In genomic region chr14:44077785-44078341, GRCm38 (mm10) we compare ENCODE assay signal across 32 mouse cellular contexts. TPM values are rescaled to one million over a fixed set of nuclear protein-coding genes. Genes with fewer than 3 reads are reported as not detected.
A peak's percentile ranks its signal among the peaks of the same experiment; 100 is the strongest.
DNase-seq lines count a peak whose midpoint lies in the region; ATAC-seq and TF ChIP-seq lines count a peak whose summit lies in the region.
"Not testable (repeated sequence)": the region's sequence is repeated elsewhere in the genome, so short reads cannot be mapped to it uniquely, and the experiment has no call there.
"Had no signal": no experiment of that assay in that cellular context is flagged by ENCODE, and none has a peak within 500 bp of the region (broad histone marks: within the 10 kb centered on the region; RNA-seq: fewer than 3 reads in every experiment).

No protein-coding gene starts in this region.

- ATAC-seq in intestine, embryonic 16.5 days, result peak; percentile 95
- ATAC-seq in lung, embryonic 16.5 days (ENCODE audit: low read depth), result 0 out of 2 replicates have a peak, but pooled peaks have one; percentile 45
- ATAC-seq in megakaryocyte, adult 5-6 weeks (ENCODE audit: poor library complexity, severe bottlenecking), result peak; percentile 69

- not testable (repeated sequence) for H3K36me3 ChIP-seq in intestine, embryonic 16.5 days (ENCODE audit: control insufficient read depth, insufficient read depth, low read length); liver, adult 2 months (ENCODE audit: control insufficient read depth, insufficient read depth, low read length); lung, embryonic 16.5 days (ENCODE audit: control insufficient read depth, insufficient read depth, low read length)

- not testable (repeated sequence) for H3K9me3 ChIP-seq in intestine, embryonic 16.5 days (ENCODE audit: control insufficient read depth, low read length); lung, embryonic 16.5 days (ENCODE audit: control insufficient read depth, low read length)

- not testable (repeated sequence) for H3K4me1 ChIP-seq in intestine, embryonic 16.5 days (ENCODE audit: control insufficient read depth, insufficient read depth, low read length); liver, adult 2 months (ENCODE audit: control insufficient read depth, insufficient read depth, low read length); lung, embryonic 16.5 days (replicated peaks; ENCODE audit: control insufficient read depth, insufficient read depth, low read length)

- DNase-seq in adrenal gland, adult 2 months, result peak; percentile 1
- DNase-seq in gastrocnemius, adult 2 months, result peak; percentile 19
- DNase-seq in kidney, adult 8-10 months, result peak; percentile 4 to 32
- DNase-seq in liver, adult 2 months (ENCODE audit: extremely low read depth, low read depth, low spot score), result peak; percentile 20

- H3K4me3 ChIP-seq in gastrocnemius, adult 2 months; intestine, embryonic 16.5 days (ENCODE audit: low read length); liver, adult 2 months (ENCODE audit: insufficient read depth, low read depth, low read length); lung, embryonic 16.5 days (ENCODE audit: low read length): not testable (repeated sequence)

- intact Hi-C loops in gastrocnemius, adult 2 months (cut with DNase I), result not testable (repeated sequence)

- H3K27me3 ChIP-seq in intestine, embryonic 16.5 days (replicated peaks; ENCODE audit: control insufficient read depth, insufficient read depth, low read length); liver, adult 2 months (ENCODE audit: control insufficient read depth, insufficient read depth, low read length); lung, embryonic 16.5 days (ENCODE audit: control insufficient read depth, insufficient read depth, low read depth, low read length): not testable (repeated sequence)

- not testable (repeated sequence) for TF ChIP-seq CTCF in gastrocnemius, adult 2 months (IDR thresholded peaks at IDR 0.05); liver, adult 2 months (IDR thresholded peaks at IDR 0.05; ENCODE audit: low read depth, low read length)

- H3K27ac ChIP-seq in gastrocnemius, adult 2 months; intestine, embryonic 16.5 days (ENCODE audit: low read length); liver, adult 2 months (replicated peaks; ENCODE audit: insufficient read depth, low read depth, low read length); lung, embryonic 16.5 days (ENCODE audit: low read length): not testable (repeated sequence)

- WGBS in intestine, embryonic 16.5 days, result 69% methylated on average over 4 of the region's 5 CpGs
- 36% methylated on average over 5 of the region's 5 CpGs for WGBS in liver, adult 2 months
- WGBS in lung, embryonic 16.5 days, result 48% methylated on average over 5 of the region's 5 CpGs

- H3K79me2 ChIP-seq in liver, adult 2 months (ENCODE audit: control insufficient read depth, insufficient read depth, low read length), result not testable (repeated sequence)

- not testable (repeated sequence) for H3K4me2 ChIP-seq in intestine, embryonic 16.5 days (ENCODE audit: low read depth, low read length); lung, embryonic 16.5 days (ENCODE audit: low read depth, low read length)

- TF ChIP-seq POLR2A in liver, adult 2 months (IDR thresholded peaks at IDR 0.05; ENCODE audit: extremely low read depth, insufficient read depth, low read length), result not testable (repeated sequence)

- H3K9ac ChIP-seq in intestine, embryonic 16.5 days (ENCODE audit: low read depth, low read length); liver, adult 2 months (ENCODE audit: low read depth, low read length); lung, embryonic 16.5 days (ENCODE audit: low read length): not testable (repeated sequence)

RNA-seq across cellular contexts. Expression of gene Ear2, which starts 24.6 kb away (rescaled TPM):
- total RNA-seq in adrenal gland, adult 2 months (2021), result 1 to 10 TPM; 1.7 to 5.1 TPM
- polyA plus RNA-seq in adrenal gland, adult 2 months (2012; rRNA removed), result 7.5 and 8.8 TPM in 2 replicates
- 1 to 10 TPM in 1 of 2 experiments, not detected in 1; 1.0 TPM for total RNA-seq in gastrocnemius, adult 2 months (2021)
- 0.71 and 0.86 TPM in 2 replicates for polyA plus RNA-seq in intestine, embryonic 16.5 days (2015; fragmentation: Nextera tagmentation; extraction: Ambion mirVana)
- 7.0 and 9.2 TPM in 2 replicates for total RNA-seq in liver, adult 2 months (2014; rRNA removed)
- polyA plus RNA-seq in liver, adult 2 months (2012; rRNA removed), result 4.1 and 11.5 TPM in 2 replicates
- 7.5 and 12.8 TPM in 2 replicates for polyA plus RNA-seq in lung, embryonic 16.5 days (2015; fragmentation: Nextera tagmentation; extraction: Ambion mirVana)
- 323 and 334 TPM in 2 replicates for total RNA-seq in megakaryocyte, adult 5-6 weeks (2015)
- total RNA-seq in megakaryocyte, adult 5-6 weeks (2017), result 586 and 674 TPM in 2 replicates
- total RNA-seq: hindbrain, postnatal 0 days; layer of hippocampus, adult 2 months; layer of hippocampus, postnatal 14 days; left cerebral cortex, adult 2 months; left cerebral cortex, postnatal 25 days; MEL; midbrain, postnatal 0 days had no signal
- polyA plus RNA-seq: embryonic facial prominence, embryonic 12.5 days; forebrain, embryonic 11.5 days; forebrain, embryonic 16.5 days; heart, embryonic 11.5 days; hindbrain, embryonic 12.5 days; hindbrain, postnatal 0 days; kidney, embryonic 14.5 days; limb, embryonic 12.5 days; midbrain, embryonic 12.5 days; midbrain, postnatal 0 days; neural tube, embryonic 13.5 days; Patski had no signal

RNA-seq across cellular contexts. Expression of gene Gm3327, which starts 45.8 kb away (rescaled TPM):
- not detected for total RNA-seq in adrenal gland, adult 2 months (2021)
- not detected in 2 replicates for polyA plus RNA-seq in adrenal gland, adult 2 months (2012; rRNA removed)
- total RNA-seq in gastrocnemius, adult 2 months (2021), result not detected
- polyA plus RNA-seq in intestine, embryonic 16.5 days (2015; fragmentation: Nextera tagmentation; extraction: Ambion mirVana), result not detected in 2 replicates
- not detected in 2 replicates for total RNA-seq in liver, adult 2 months (2014; rRNA removed)
- polyA plus RNA-seq in liver, adult 2 months (2012; rRNA removed), result not detected in 2 replicates
- not detected in 2 replicates for polyA plus RNA-seq in lung, embryonic 16.5 days (2015; fragmentation: Nextera tagmentation; extraction: Ambion mirVana)
- not detected in 2 replicates for total RNA-seq in megakaryocyte, adult 5-6 weeks (2015)
- total RNA-seq in megakaryocyte, adult 5-6 weeks (2017), result not detected in 2 replicates
- total RNA-seq: adrenal gland, postnatal 14 days; gastrocnemius, postnatal 10 days; heart, adult 18-20 months; heart, postnatal 36 days; hindbrain, postnatal 0 days; layer of hippocampus, adult 2 months; layer of hippocampus, postnatal 14 days; left cerebral cortex, adult 2 months; left cerebral cortex, postnatal 25 days; MEL; midbrain, postnatal 0 days had no signal
- polyA plus RNA-seq: embryonic facial prominence, embryonic 12.5 days; forebrain, embryonic 11.5 days; forebrain, embryonic 16.5 days; heart, embryonic 11.5 days; heart, embryonic 16.5 days; hindbrain, embryonic 12.5 days; hindbrain, postnatal 0 days; kidney, embryonic 14.5 days; limb, embryonic 12.5 days; liver, embryonic 12.5 days; lung, embryonic 15.5 days; midbrain, embryonic 12.5 days; midbrain, postnatal 0 days; neural tube, embryonic 13.5 days; Patski; thymus, adult 2 months had no signal

Comparison
In these comparisons a context has a peak if more than half of its experiments do, and no peak if none do; other contexts are left out.
1. ATAC-seq: peak in every context shown above with its lines; median percentile 95 in intestine, embryonic 16.5 days; 69 in megakaryocyte, adult 5-6 weeks; 45 in lung, embryonic 16.5 days.
2. RNA of gene Ear2, which starts 24.6 kb away (total RNA-seq): 323 to 674 TPM in megakaryocyte, adult 5-6 weeks; 7.0 to 9.2 TPM in liver, adult 2 months, 1.7 to 5.1 TPM in adrenal gland, adult 2 months and 1.0 TPM in gastrocnemius, adult 2 months; every median in the first group is over 10 times any median in the second.
3. Peak in every context shown above with its lines, with median percentiles within 50 percentile points of each other: DNase-seq.